Mouse (Mus musculus): ENCODE results near the gene Esp6.

DNA sequence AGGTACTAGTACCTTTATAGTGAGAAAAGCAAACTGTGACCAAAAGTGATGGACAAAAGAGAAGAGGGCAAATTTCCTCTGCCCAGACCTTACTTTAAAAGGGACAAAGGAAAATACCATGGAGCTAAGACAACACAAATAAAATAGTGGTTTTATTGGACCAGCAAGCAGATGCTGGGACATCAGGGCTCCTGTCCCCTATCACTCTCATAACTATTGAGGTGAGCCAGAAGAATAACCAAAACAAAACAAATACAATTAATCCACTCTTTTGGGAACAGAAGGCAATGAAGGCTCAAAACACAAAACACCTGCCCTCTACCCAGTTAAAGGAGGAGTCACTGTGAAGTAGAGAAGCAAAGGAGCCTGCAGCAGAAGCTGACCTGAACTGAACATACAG lies 37.0 kb downstream of the Esp6 start, which contains the start of gene Esp4:
- no peak for TF ChIP-seq CTCF (IDR thresholded peaks at IDR 0.05; ENCODE audit: low read depth)
- TF ChIP-seq EP300 (IDR thresholded peaks at IDR 0.05; ENCODE audit: low read depth) = no peak

All from heart, postnatal 0 days (tissue).